Mouse (Mus musculus) adrenal gland (tissue): ENCODE measurements around the gene Ttc6.

ENCODE experiments used
- intact Hi-C: fragments of 180-260 bp; cut with DNase I; formaldehyde crosslinking; loops from one replicate; pipeline ENCODE4 v1.15.1; 2025
- long read RNA-seq, 2 experiments: library from polyadenylated mRNA; unstranded; transcript quantifications; one replicate each; pipeline ENCODE4 v2.0.0; 2020; ENCODE audit warnings: borderline replicate concordance in 1 of 2; ENCODE audit not compliant: insufficient replicate concordance in 1 of 2

Ttc6 gene
- long read RNA-seq, experiment 1: 0 reads
- long read RNA-seq, experiment 2: 0 reads

GRCm38 (mm10) chr12:57563909-57564308, at the start of gene Ttc6:
Gene Ttc6, plus strand, starts transcription at chr12:57564113.
- intact Hi-C loops: no loop called here

GRCm38 (mm10) chr12:57514552-57514951, 49.4 kb upstream of the Ttc6 start:
- intact Hi-C loops: no loop called here

- intact Hi-C loops: no loop called here
Measured at GRCm38 (mm10) chr12:57515702-57516377, 48.1 kb upstream of the Ttc6 start.

GRCm38 (mm10) chr12:57528335-57528734, 35.6 kb upstream of the Ttc6 start:
- intact Hi-C loops: no loop called here

DNA sequence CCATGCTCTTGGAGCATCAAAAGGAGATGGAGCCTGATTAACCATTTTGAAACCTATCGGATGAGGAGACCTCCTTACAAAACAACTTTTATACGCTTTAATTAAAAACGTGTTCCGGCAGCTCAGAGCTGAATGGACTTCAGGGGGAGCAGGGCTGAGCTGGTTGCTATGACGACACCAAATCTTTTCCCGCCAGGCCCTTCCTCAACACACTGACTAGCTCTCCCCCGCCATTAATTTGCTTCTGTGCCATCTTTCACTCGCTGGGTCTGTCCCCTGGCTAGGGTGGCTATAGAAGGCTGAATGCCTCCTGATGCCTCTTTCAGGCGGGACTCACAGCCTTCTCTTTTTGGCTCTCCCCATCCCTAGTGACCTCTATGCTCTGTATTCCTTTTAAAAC, 33.4 kb upstream of the Ttc6 start:
- intact Hi-C loops: no loop called here

GRCm38 (mm10) chr12:57534517-57534878, 29.4 kb upstream of the Ttc6 start:
- intact Hi-C loops: no loop called here

DNA sequence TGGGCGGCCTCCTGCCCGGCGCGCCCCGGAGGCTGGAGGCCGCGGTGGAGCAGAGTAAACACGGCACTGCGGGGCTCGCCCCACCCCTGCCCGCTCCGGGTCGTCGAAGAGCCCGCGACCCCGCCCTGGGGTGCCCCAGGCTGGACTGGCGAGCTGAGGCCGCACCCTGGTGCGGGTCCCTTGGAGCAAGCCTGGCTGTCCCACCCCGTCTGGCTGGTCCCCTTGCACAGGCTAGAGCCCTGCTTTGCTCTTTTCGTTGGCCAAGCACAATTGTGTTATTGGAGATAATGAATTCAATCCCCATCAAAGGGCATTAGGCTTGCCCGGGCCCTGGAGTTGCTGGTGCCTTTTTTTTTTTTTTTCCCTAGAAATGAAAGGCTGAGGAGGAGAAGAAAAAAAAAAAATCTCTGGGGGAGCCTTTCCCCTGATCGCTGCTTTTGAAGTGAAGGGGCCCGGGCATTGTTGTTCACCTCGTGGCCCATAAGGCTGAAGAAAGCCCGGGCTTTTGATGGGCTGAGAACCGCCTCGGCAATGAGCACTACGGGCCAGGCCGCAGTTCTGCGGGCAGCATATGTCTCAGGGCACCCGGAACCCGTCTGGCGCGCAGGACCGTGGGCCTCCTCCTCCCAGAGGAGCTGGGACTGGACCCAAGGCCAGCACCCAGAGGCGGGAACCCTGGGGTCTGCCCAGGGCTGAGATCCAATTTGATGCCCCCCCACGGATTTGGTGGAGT, 28.9 kb upstream of the Ttc6 start:
- intact Hi-C loops: no loop called here

DNA sequence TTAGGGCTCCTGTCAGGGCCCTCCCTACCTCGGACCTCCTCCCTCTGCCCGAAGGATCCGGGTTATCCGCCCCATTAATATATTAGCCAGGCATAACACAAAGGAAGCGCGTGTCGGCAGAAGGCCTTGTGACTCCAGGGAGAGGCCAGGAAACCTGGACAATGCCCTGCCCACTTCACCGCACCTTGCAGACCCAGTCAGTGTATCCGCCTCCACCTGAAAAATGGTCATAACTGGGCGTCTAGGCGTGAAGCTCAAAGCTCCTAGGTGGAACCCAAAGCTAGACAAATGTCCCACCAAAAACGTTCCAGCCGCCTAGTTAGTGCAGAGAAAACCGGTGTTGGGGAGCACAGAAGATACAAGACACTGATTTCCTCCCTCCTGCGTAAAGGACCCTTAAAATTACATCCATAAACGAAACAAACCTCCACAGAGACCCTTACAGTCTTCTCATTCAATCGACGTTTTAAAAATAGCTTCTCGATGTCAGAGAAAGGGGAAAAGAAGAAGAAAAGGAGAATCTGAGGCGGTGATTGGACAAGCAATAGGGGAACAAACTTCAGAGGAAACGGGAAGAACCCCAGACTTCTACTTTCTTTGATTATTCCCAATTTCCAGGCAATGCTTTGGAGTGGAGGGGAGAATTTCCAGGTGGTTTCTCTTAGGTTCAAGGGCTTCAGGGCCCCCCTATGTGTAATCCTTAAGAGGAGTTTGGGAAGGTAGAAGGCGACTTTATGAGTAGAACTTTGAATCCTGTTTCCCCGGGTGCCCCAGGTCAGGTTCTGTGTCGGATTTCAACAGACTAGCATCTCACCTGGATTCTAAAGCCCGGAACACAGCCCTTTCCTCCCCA, 27.6 kb upstream of the Ttc6 start:
- intact Hi-C loops: no loop called here

DNA sequence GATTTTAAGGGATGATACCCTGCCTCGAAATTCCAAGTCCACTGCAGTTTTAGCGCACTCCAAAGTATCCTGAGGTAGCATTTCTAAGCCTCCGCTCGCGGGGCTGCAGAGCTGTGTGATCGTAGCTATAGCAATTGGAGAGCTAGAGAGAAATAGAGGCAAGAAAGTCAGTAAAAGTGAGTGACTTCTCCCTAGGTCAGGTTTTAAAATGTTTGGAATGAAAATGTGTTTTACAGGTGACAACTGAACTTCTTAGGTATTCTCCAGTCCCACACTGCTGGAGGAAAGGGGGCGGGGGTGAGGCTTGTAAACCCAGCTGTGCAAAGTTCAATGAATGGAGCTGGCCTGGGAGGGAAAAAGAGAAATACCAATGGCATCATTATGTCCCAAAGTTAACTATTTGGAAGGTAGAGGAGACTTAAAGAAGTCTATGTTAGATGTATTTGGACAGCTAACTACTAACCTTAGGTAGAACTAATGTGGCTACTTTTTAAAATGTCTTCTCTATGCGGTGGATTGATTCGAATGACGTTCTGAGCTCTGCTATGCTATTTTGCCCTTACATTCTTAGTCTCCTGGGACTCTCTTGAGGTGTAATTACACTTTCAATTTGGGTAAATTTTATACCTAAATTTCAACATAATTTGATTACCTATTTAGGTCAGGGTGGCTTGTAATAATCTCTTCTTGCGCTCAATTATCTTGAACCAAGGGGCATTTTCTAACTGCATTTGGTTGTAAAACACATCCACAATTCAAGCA, 26.8 kb upstream of the Ttc6 start:
- intact Hi-C loops: no loop called here

DNA sequence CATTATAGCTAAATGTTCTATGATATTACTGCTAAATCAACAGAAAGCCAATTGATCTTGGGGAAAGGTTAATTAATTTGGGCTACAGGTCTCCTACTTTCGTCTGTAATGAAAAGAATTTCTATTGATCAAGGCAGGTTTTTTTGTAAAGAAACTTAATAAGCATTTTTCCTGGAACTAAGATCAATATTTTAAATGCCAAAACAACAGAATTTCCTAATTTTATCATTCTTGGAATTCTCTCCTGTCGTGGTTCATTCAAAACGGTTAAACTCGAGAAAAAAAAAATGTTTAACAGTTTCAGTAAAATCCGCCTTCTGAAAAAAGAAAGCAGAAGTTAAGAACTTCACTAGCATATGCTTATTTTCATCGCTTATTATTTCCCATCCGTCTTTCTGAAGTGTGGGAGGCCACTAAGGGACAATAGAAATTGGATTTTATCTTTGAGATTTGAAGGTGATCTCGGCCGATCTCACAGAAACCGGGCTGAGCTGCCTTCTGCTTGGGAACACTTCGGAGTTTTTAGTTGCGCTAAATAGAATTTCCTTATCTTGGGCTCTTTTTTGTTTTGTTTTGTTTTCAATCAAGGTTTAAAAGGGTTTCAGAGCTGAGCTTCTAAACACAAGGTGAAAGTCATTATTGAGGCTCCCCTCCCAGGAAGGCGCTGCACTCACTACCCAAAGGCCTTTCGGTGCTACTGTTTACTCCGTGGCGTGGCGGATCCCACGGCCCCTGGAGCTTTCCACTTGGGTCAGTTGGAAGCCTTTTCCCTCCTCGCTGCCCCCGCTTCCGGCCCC, 25.9 kb upstream of the Ttc6 start:
- intact Hi-C loops: no loop called here

GRCm38 (mm10) chr12:57538588-57539550, 25.0 kb upstream of the Ttc6 start:
- intact Hi-C loops: no loop called here

GRCm38 (mm10) chr12:57539551-57539985, 24.3 kb upstream of the Ttc6 start:
- intact Hi-C loops: no loop called here

- intact Hi-C loops: no loop called here
Measured at GRCm38 (mm10) chr12:57541118-57541517, 22.8 kb upstream of the Ttc6 start.

DNA sequence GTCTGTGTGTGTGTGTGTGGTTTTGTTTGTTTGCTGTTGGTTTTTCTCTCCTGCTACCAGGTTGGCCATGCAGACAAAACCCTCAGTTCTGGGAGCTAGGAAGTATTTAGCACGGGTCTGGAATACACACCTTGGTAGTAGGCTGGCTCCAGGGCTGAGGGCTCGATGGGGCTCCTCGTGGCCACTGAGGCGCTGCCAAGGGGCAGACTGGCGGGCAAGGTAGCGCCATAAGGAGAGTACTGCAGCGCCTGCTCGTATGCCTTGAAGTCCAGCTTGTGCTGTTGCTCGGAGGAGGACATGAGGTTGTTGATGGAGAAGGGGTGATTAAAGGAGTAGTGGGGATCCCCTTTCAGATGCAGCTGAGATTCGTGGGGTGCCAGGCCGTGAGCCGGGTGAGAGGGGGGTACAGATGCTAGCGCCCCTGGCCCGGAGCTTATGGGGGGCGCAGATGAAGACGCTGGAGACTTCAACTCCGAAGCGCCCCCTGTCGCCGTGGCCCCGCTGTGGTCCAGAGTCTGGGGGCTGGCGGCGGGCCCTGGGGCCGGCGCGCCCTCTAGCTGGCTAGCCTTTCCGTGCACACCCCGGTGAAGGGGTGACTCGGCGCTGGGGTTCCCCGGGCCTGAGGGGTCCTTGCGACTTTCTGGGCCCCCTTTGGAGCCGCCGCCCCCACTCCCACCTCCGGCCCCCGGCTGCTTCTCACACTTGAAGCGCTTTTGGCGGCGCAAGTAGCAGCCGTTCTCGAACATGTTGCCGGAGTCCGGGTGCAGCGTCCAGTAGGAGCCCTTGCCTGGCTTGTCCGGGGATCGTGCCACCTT, 21.8 kb upstream of the Ttc6 start:
- intact Hi-C loops: loop anchor here (2.0 kb wide), 1 partner anchor 261 kb away; no protein-coding TSS in a partner anchor

DNA sequence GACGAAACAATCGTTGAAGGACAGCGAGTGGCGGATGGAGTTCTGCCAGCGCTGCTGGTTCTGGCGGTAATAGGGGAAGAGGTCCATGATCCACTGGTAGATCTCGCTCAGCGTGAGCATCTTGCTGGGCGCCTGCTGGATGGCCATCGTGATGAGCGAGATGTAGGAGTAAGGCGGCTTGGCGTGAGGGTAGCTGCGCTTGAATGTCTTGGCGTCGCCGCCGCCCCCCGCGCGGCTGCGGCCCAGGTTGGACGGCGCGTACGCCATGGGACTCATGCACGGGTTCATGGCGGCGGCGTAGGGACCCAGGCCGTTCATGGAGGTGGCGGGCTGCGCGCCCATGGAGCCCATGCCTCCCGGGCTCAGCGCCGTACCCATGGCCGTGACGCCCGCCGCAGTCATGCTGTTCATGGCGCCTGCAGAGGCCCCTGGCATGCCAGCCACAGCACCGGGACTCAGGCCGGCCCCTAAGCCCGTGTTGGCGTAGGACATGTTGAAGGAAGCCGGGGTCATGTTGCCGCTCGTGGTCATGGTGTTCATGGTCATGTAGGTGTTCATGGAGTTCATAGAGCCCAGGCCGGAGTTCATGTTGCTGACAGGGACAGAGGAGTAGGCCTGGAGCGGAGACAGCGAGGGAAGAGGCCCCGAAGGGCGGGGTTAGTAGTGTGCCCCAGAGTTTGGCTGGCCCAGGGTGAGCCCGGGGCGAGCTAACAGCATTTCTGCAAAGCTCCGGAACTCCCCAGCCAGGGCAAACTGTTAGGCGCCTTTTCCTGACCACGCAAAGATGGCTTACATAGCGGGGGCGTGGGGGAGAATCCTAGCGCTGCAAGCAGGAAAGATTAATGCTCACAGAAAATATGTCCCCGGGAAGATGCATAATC, 20.9 kb upstream of the Ttc6 start:
- intact Hi-C loops: loop anchor here (2.0 kb wide), 1 partner anchor 262 kb away; no protein-coding TSS in a partner anchor

DNA sequence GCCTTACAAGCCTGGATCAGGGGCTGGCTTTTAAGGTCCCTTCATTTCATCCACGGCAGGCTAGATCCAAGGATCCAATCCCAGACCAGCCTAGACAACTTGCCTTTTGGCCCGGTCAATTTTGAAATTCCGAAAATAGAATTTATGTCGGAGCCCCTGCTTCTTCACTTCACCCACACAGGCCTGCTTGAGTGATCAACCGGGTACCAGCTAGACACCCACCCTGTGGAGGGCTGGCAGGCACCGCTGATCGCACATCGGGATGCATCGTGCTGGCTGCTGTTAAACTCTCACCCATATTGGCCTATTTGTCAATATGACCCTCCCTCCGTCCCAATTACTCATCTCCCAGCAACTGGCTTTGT, 20.3 kb upstream of the Ttc6 start:
- intact Hi-C loops: loop anchor here (2.0 kb wide), 1 partner anchor 263 kb away; no protein-coding TSS in a partner anchor
